Mouse (Mus musculus): ENCODE results near the gene Fastk.

The Fastk gene

DNA sequence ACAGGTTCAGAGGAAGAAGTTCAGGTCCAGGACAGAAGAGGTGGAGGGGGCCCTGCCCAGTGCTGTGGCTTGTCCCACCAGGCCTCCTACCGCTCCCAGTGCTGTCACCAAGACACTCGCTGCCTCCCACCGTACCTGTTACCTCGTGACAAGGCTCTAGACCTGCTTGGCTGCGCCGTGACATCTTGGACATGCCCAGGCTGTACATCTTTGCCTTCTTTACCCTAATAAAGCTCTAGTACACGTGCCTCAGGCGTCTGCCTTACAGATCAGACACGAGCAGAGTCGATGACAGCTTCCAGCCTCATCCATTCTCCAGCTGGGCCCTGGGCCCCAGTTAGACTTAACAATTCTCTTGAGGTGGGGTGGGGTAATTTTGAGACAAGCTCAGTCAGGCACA is 27.5 kb downstream of the Fastk start:
- ChIA-PET POLR2A (interaction anchor here in 2 of 4 experiments (1.2 to 4.0 kb wide), 8 partner anchors 11 to 34 kb away, joined by 4 to 27 read pairs (median 12); partner anchors contain the start of genes Abcb8 (in 2 of the 2) and Fastk (in 1 of the 2)), CTCF (interaction anchor here in 2 of 4 experiments (1.2 to 5.0 kb wide), 8 partner anchors 10 to 183 kb away, joined by 3 to 76 read pairs (median 12); partner anchors contain the start of genes Abcb8 (in 1 of the 2) and Atg9b (in 1 of the 2))

DNA sequence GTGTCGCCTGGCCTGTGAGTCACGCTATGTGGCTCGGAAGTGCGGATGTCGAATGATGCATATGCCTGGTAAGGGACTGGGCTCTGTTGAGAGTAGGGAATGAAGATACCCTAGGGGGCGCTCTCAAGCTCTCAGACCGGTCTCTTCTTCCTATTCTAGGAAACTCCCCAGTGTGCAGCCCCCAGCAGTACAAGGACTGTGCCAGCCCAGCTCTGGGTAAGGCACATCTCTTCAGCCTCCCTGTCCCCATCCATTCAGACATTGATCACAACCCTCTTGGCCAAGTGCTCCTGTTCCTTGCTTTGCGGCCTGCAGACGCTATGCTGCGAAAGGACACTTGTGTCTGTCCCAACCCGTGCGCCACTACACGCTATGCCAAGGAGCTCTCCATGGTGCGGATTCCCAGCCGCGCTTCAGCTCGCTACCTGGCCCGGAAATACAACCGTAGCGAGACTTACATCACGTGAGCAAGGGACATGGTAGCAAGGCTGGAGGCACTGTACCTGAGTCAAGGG is 28.8 kb downstream of the Fastk start:
- ChIA-PET POLR2A (interaction anchor here (0.5 to 4.0 kb wide), 47 partner anchors 8 to 356 kb away, joined by 3 to 27 read pairs (median 4); partner anchors contain the start of genes Tmub1 (in 4 of the 4), Abcb8 (in 2 of the 4), Atg9b (in 2 of the 4) and Fastk (in 2 of the 4)), CTCF (interaction anchor here (0.5 to 5.0 kb wide), 87 partner anchors 8 to 595 kb away, joined by 3 to 76 read pairs (median 5); partner anchors contain the start of genes Abcb8 (in 4 of the 4), Tmub1 (in 4 of the 4), Atg9b (in 3 of the 4) and Fastk (in 3 of the 4))

DNA sequence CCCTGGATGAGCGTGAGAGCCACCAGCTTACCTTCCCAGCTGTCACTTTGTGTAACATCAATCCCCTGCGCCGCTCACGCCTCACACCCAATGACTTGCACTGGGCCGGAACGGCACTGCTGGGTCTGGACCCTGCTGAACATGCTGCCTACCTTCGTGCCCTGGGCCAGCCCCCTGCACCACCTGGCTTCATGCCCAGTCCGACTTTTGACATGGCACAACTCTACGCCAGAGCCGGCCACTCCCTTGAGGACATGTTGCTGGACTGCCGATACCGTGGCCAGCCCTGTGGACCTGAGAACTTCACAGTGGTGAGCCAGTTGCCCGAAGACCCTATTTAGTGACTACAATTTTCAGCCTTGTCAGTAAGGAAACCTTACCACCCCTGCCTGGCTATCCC is 31.1 kb downstream of the Fastk start:
- ChIA-PET POLR2A (interaction anchor here in 2 of 4 experiments (0.6 to 4.0 kb wide), 11 partner anchors 9 to 69 kb away, joined by 3 to 26 read pairs (median 4); partner anchors contain the start of genes Cdk5 (in 2 of the 2) and Slc4a2 (in 2 of the 2)), CTCF (interaction anchor here in 3 of 4 experiments (0.6 to 5.0 kb wide), 9 partner anchors 12 to 97 kb away, joined by 3 to 76 read pairs (median 4); partner anchors contain the start of genes Abcb8 (in 2 of the 3) and Atg9b (in 1 of the 3))

DNA sequence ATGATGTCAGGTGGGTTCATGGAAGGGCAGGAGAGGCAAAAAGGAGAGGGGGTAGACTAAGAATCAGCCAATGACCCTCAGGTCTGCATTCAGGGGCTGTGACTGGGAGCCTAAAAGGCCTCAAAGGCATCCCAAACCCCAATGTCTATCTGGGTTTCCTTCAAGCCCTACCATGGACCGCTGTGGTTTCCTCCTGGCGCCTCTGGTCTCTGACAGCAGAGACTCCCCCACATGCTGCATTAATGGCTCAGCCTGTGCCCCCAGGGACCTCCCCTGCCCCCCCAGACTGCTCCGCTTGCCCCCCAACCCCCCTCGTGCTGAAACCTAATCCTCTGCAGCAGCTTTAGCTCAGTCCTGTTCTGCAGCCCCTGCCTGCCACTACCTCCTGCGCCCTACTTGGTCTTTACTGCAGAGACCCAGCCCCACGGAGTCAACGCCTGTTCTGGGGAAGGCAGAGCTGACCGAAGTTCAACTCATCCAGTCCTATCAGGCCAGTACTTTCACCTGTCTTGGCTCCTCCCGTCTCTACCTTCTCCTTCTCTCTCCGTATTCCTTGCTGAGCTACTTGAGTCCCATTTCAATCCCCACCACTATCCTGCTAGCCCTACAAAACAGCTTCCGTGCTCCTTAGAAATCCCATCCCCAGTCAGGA is 31.9 kb downstream of the Fastk start, which contains the start of gene Asic3:
Gene Asic3 (plus strand): TSS at position 351 of the 652 bp plus-strand sequence.
- ChIA-PET CTCF (interaction anchor here in 3 of 4 experiments (1.0 to 5.0 kb wide), 8 partner anchors 13 to 97 kb away, joined by 3 to 76 read pairs (median 4); partner anchors contain the start of genes Abcb8 (in 2 of the 3) and Atg9b (in 1 of the 3)), POLR2A (interaction anchor here in 3 of 4 experiments (0.6 to 2.8 kb wide), 13 partner anchors 10 to 94 kb away, joined by 3 to 10 read pairs (median 3); partner anchors contain the start of genes Cdk5 (in 2 of the 3) and Slc4a2 (in 2 of the 3))

DNA sequence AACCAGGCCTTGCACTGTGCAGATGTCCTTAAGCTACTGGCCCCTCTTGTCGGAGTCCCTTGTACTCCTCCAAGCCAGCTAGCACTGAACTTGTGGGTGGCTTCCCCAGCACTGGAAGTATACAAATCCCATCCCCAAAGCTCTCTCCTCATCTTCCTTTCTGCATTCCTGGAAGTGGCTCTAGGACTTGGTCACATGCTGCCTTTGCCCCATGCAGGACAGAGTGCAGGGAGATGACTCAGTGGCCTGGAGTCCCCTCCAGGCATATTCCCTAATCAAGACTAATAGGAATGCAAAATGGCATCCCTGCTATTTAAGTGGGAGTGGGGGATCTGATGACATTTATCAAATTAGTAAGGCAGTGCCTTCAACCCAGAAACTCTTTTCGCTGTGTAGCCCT is 33.0 kb downstream of the Fastk start:
- POLR2A ChIA-PET, result interaction anchor here in 2 of 4 experiments (1.2 to 2.8 kb wide), 4 partner anchors 11 to 18 kb away, joined by 3 to 10 read pairs (median 8); partner anchors contain the start of genes Cdk5 (in 2 of the 2) and Slc4a2 (in 2 of the 2)
- CTCF ChIA-PET, result interaction anchor here in 1 of 4 experiments (1.5 kb wide), 1 partner anchor 15 kb away, joined by 4 read pairs; no protein-coding TSS in a partner anchor

DNA sequence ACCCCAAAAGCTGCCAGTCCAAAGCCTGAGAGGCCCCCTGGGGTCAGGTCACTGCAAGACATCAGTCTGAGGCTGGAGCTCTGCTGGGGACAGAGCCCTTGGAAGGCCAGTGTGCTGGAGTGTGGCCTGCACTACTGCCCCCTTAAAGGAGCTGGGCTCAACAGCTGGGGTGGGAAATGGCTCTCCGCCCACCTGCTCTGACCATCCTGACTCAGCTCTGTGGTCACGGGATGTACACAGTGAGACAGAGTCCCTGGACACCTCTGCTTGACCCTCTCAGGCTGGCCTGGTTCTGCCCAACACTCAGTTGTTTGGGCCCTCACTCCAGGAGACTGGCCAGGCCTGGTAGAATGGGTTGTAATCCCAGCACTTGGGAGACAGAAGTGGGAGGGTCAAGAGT is 35.6 kb downstream of the Fastk start:
- POLR2A ChIA-PET, result interaction anchor here in 3 of 4 experiments (0.5 to 5.2 kb wide), 11 partner anchors 10 to 543 kb away, joined by 3 to 25 read pairs (median 5); partner anchors contain the start of genes Cdk5 (in 2 of the 3), Slc4a2 (in 2 of the 3) and Abcb8 (in 1 of the 3)
- CTCF ChIA-PET, result interaction anchor here in 3 of 4 experiments (0.6 to 1.7 kb wide), 6 partner anchors 12 to 969 kb away, joined by 3 to 13 read pairs (median 4); partner anchors contain the start of gene Abcb8 (in 2 of the 3)

DNA sequence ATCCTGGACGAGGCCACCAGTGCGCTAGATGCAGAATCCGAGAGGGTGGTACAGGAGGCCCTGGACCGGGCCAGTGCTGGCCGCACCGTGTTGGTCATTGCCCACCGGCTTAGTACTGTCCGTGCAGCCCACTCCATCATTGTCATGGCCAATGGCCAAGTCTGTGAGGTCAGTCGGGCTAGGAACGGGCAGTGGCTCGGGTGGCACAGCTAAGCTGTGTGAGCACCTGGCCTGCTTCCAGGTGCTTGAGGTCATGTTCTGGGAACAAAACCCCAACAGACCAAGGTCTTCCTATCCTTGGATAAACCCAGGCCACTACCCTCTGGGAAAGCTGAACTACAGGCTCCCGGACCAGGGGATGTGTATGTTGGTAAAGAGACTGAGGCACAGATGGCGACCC is 36.4 kb downstream of the Fastk start:
- POLR2A ChIA-PET, result interaction anchor here (0.5 to 5.2 kb wide), 10 partner anchors 9 to 542 kb away, joined by 3 to 25 read pairs (median 5); partner anchors contain the start of genes Abcb8 (in 1 of the 4), Cdk5 (in 1 of the 4) and Slc4a2 (in 1 of the 4)
- CTCF ChIA-PET, result interaction anchor here in 3 of 4 experiments (0.6 to 2.5 kb wide), 7 partner anchors 8 to 77 kb away, joined by 3 to 13 read pairs (median 4); partner anchors contain the start of gene Abcb8 (in 1 of the 3)

DNA sequence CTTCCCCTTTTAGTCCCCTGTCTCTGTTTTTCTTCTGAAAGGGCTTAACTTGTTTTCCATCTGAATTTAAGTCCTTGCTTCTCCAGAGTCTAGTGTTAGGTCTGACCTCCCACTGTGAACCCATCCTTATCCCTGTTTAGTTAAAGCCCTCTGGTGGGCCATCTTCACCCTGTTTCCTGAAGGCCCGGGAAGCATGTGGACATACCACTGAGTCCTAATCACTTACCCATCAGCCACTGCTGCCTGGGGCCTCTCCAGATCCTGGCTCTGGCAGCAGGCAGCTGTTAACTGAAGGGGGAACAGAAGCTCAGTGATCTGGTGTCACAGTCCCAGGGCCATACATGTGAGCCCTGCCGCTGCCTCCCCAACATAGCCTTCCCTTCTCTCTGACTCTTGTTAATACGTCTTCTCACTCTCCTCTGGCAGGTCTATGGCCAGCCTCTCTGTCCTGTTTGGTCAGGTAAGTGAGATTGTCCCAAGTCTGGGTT is 39.7 kb downstream of the Fastk start:
- ChIA-PET POLR2A (interaction anchor here in 1 of 4 experiments (0.7 to 5.6 kb wide), 3 partner anchors 9 to 11 kb away, joined by 3 to 26 read pairs (median 8); partner anchors contain the start of gene Abcb8), CTCF (interaction anchor here in 3 of 4 experiments (0.8 to 8.0 kb wide), 6 partner anchors 9 to 12 kb away, joined by 3 to 35 read pairs (median 7); partner anchors contain the start of gene Abcb8 (in 2 of the 3))

DNA sequence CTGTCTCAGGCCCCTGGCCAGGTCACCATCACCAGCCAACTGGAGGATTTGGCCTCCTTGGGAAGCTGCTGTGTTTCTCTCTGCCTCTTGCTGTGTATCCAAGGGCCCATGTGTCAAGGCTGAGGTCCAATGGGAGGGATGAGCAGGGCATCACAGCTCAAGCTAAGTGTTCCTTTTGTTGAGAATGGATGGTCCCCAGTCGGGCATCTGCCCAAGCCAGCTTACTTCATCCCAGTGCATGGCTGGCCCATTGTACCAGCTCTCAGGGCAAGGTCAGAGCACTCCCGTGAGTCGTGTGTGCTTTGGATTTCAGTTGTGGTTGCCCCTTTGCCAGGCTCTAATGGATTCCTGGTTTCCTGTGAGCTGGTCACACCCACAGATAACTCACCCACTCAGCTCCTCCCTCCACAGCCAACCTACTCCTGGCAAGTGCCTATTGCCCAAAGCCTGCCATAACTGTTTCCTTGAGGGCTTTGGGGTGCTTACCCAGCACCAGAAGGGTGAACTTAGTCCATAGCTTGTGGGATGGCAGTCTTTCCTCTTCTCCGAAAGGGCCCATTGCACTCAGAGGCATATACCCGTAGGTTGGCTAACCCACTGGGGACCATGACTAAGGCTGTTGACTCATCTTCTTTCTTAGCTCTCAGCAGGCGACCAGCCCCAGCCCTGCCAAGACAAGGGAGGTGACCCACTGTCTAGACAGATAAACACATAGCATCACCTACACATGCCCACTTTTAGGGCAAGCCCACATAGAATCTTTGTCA is 40.3 kb downstream of the Fastk start:
- ChIA-PET POLR2A (interaction anchor here in 3 of 4 experiments (0.7 to 5.6 kb wide), 5 partner anchors 8 to 12 kb away, joined by 3 to 26 read pairs (median 6); partner anchors contain the start of gene Abcb8 (in 1 of the 3)), CTCF (interaction anchor here in 2 of 4 experiments (0.8 to 8.0 kb wide), 4 partner anchors 11 kb away, joined by 3 to 35 read pairs (median 10); partner anchors contain the start of gene Abcb8 (in 2 of the 2))

DNA sequence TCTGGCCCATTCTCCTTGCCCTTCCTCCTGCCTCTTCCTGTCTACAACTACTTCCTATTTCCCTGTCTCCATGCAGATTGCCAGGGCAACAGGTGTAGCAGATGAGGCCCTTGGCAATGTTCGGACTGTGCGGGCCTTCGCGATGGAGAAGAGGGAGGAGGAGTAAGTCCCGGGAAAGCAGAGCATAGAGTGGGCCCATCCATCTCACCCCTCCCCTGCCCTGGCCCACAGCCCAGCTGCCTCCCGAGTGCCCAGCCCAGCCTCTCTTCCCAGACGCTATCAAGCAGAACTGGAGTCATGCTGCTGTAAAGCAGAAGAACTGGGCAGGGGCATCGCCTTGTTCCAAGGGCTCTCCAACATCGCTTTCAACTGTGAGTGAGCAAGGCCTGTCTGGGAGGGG is 43.1 kb downstream of the Fastk start:
- ChIA-PET POLR2A (interaction anchor here in 1 of 4 experiments (1.1 kb wide), 1 partner anchor 42 kb away, joined by 3 read pairs; no protein-coding TSS in a partner anchor), CTCF (interaction anchor here in 1 of 4 experiments (8.0 kb wide), 1 partner anchor 14 kb away, joined by 35 read pairs; no protein-coding TSS in a partner anchor)

DNA sequence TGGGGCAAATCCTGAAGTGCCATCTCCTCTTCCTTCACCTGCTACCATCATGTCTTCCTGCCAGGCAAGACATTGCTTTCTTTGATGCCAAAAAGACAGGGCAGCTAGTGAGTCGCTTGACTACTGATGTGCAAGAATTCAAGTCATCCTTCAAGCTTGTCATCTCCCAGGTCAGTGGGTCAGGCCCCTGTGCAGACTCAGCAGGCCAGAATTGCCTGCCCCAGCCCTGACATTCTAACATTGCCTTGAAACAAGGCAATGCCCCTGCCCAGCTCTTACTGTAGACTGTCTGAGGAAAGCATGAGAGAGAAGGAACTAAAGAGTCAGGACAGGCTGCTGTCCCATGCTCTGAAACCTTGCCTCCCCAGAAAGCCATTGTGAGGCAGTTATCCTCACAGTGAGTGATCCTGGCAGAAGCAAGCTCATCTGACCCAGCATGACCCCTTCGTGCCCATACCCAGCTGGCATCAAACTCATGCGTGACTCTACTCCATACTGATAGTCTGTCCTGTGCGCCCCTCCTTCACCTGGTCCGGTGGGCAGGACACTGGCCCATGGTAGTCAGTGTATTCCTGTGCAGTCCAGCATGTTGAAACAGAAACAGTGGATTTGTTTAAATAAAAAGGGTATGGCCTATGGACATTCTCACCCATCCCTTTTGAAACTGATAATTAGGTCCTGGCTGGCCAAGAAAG is 44.0 kb downstream of the Fastk start:
- CTCF ChIA-PET, result interaction anchor here in 3 of 4 experiments (0.6 to 8.0 kb wide), 7 partner anchors 15 to 584 kb away, joined by 3 to 35 read pairs (median 4); no protein-coding TSS in a partner anchor
- POLR2A ChIA-PET, result interaction anchor here in 2 of 4 experiments (0.9 to 2.0 kb wide), 7 partner anchors 12 to 64 kb away, joined by 3 to 6 read pairs (median 3); partner anchors contain the start of gene Asic3 (in 2 of the 2)

DNA sequence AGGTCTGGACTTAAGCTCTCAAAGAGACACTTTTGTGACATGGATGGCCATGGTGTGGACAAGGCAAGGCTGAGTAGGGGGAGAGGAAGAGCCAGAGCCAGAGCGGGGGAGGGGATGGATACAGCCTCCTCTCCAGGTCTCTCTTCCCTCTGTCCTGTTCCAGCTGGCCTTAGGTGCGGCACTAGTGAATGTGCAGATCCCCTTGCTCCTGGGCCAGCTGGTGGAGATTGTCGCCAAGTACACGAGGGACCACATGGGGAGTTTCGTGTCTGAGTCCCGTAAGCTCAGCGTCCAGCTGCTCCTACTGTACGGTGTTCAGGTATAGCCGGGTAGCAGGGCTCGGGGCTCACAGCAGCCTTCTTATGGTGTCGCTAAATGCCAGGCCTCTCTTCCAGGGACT is 44.7 kb downstream of the Fastk start:
- POLR2A ChIA-PET, result interaction anchor here in 2 of 4 experiments (0.9 to 2.0 kb wide), 11 partner anchors 9 to 64 kb away, joined by 3 to 6 read pairs (median 4); partner anchors contain the start of gene Asic3 (in 2 of the 2)
- CTCF ChIA-PET, result interaction anchor here (0.6 to 8.0 kb wide), 12 partner anchors 8 to 584 kb away, joined by 3 to 35 read pairs (median 4); no protein-coding TSS in a partner anchor

DNA sequence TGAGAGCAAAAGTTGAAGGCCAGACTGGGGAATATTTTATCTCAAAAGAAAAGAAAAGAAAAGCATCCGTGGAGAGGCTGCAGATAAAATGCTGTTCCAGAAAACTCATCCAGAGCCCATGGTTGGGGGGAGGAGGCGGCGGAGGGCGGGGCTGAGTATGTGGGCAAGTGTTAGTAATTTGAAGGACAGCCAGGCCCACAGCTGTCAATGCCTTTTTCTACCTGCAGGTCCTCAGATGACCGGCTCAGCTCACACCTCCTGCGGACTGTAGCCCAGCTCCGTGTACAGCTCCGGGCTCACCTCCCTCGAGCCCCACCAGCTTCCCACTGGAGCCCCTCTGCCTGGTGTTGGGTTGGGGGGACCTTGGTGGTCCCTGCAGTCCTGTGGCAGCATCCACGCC is 45.4 kb downstream of the Fastk start:
- ChIA-PET POLR2A (interaction anchor here in 2 of 4 experiments (0.6 to 2.0 kb wide), 14 partner anchors 9 to 235 kb away, joined by 3 to 6 read pairs (median 4); no protein-coding TSS in a partner anchor), CTCF (interaction anchor here (0.9 to 8.0 kb wide), 9 partner anchors 9 to 85 kb away, joined by 3 to 35 read pairs (median 4); no protein-coding TSS in a partner anchor)

DNA sequence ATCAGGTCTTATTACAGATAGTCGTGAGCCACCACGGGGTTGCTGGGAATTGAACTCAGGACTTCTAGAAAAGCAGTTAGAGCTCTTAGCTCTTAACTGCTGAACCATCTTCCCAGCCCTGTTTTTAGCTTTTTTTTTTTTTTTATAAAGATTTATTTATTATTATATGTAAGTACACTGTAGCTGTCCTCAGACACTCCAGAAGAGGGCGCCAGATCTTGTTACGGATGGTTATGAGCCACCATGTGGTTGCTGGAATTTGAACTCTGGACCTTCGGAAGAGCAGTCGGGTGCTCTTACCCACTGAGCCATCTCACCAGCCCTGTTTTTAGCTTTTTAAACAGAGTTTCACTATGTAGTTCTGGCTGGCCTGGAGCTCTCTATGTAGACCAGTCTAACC is 48.8 kb downstream of the Fastk start:
- POLR2A ChIA-PET, result interaction anchor here in 3 of 4 experiments (0.6 to 3.8 kb wide), 11 partner anchors 8 to 84 kb away, joined by 3 to 25 read pairs (median 4); partner anchors contain the start of genes Asic3 (in 1 of the 3), Cdk5 (in 1 of the 3) and Slc4a2 (in 1 of the 3)
- CTCF ChIA-PET, result interaction anchor here (0.6 to 7.5 kb wide), 42 partner anchors 9 to 519 kb away, joined by 3 to 76 read pairs (median 4); partner anchors contain the start of genes Agap3 (in 1 of the 4), Asic3 (in 1 of the 4), Fastk (in 1 of the 4) and Nos3 (in 1 of the 4)

All from embryonic stem cell, embryonic (primary cell).